Mouse (Mus musculus) mouse embryonic stem cell (cell line): Measurements from ENCODE around the gene Vmn1r79.
"Not testable (repeated sequence)": the region's sequence is repeated elsewhere in the genome, so short reads cannot be mapped to it uniquely, and the experiment has no call there.

Experiments used
- in situ Hi-C, 2 experiments: fragments of 300-500 bp; cut with MboI; formaldehyde crosslinking; loops; 1 replicate in 1 of 2; 3 replicates in 1 of 2; pipeline ENCODE4 v1.14.3; 2019 to 2020; ENCODE audit warnings: low sequenced_read_pairs in 2 of 2, low pct_unique_long_range_greater_than_20kb in 1 of 2, mixed read lengths in 1 of 2; ENCODE audit not compliant: unreplicated experiment in 1 of 2

Vmn1r79 gene

GRCm38 (mm10) chr7:12170979-12171378, at the start of gene Vmn1r79:
Gene Vmn1r79 (plus strand): TSS chr7:12171279.
- in situ Hi-C loops = not testable (repeated sequence)

DNA sequence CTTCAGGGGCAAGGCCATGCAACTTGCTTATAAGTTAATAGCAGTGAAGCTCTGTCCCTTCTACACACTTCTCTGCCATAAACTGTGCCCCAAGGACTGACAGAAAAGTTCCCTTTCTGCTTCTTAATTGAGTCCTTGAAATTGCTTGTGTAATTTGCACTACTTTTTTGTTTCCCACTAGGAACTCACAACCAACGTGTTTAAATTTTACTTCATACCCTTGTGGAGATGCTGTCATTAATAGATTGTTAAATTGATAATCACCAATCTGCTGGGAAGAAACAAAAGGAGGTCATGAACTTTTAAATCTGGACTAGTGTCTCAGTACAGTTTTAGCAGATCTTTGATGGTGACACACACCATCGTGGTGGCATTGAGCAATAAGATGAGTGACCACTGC, 21.1 kb upstream of the Vmn1r79 start, which contains the start of gene Vmn1r78:
Gene Vmn1r78 (plus strand): TSS at position 301 of the 400 bp plus-strand sequence.
- in situ Hi-C loops = no loop called here

DNA sequence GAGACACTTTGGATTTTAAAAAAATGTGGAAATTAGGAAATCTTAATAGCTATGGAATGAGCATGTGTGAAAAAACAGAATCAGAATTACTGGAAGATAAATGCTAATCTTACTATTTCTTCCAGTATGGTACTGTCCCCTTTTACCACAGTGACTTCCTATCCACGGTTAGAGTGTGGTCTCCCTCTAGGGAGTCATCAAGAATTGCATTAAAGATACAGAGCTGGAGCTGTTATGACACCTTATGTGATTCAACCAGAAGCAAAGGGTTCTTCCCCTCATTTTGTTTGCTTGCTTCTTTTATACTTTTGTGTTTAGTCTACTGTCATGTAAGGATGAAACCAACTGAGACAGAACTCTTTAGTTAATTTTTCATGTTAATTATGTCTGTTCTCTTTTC, 14.6 kb upstream of the Vmn1r79 start:
- in situ Hi-C loops = not testable (repeated sequence)

DNA sequence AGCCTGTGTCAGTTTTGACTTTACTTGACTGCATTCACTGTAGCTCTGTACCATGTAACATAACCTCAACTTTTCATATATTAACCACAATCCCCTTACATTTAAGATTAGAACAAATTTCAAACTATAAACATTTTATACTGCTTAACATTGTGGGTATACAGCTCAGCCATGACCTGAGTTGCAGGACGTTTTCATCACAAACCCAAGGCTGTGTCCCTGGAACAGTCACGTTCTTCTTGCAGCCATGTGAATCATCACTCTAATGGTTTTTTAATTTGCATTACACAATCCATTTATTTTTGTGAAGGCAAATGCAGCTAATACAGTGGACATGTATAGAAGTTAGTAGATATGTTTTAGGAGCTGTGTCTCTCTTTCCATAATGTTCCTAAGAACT, 1.8 kb downstream of the Vmn1r79 start:
- in situ Hi-C loops = not testable (repeated sequence)

DNA sequence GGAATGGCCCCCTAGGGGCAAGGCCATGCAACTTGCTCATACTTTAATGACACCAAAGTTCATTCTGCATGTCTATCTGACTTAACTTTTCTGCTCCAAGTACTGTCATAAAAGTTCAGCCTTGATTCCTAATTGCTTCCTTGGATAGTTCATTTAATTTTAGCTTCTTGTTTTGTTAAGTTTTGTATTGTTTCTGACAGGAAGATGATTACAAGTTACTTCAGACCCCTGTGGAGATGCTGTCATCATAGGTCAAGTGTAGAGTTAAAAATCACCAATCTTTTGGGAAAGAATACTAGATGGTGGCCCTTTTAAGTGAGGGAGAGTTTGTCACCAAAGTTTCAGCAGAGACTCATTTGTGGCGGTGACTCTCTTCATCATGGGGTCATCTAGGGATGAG, 17.9 kb downstream of the Vmn1r79 start, which contains the start of gene Vmn1r80:
Gene Vmn1r80 (plus strand): TSS at position 301 of the 400 bp plus-strand sequence.
- in situ Hi-C loops = no loop called here

GRCm38 (mm10) chr7:12204141-12204540, 33.1 kb downstream of the Vmn1r79 start:
- in situ Hi-C loops = no loop called here
